Mouse (Mus musculus) G1E (cell line): ENCODE measurements around the gene Gpr39.

Experiments
- CTCF ChIP-seq: IDR thresholded peaks from 2 replicates; pipeline ENCODE4 v1.5.1; 2012; ENCODE audit warnings: low read depth, low read length, inconsistent platforms, mixed read lengths
- GATA1 ChIP-seq: IDR thresholded peaks from 2 replicates; pipeline ENCODE4 v1.6.1; 2012; ENCODE audit warnings: borderline replicate concordance, low read length, inconsistent platforms, mixed read lengths
- GATA2 ChIP-seq: IDR thresholded peaks from 2 replicates; pipeline ENCODE4 v1.6.1; 2012; ENCODE audit warnings: low read depth, low read length, inconsistent platforms, borderline replicate concordance
- POLR2AphosphoS5 ChIP-seq: IDR thresholded peaks from 2 replicates; pipeline ENCODE4 v1.6.1; 2012; ENCODE audit warnings: low read depth, low read length, inconsistent platforms; ENCODE audit not compliant: insufficient replicate concordance
- TAL1 ChIP-seq: conservative IDR thresholded peaks from 2 replicates; pipeline ENCODE4 v1.6.1; 2012; ENCODE audit warnings: low read depth, low read length, inconsistent platforms, mixed read lengths

GRCm38 (mm10) chr1:125893158-125893557 lies 216.4 kb downstream of the Gpr39 start:
- TF ChIP-seq CTCF: no peak
- no peak for TF ChIP-seq TAL1
- TF ChIP-seq POLR2AphosphoS5: no peak
- TF ChIP-seq GATA1: no peak
- no peak for TF ChIP-seq GATA2
